Mouse (Mus musculus): ENCODE measurements around the gene B4galnt2. TPM values are rescaled to one million over a fixed set of nuclear protein-coding genes. Genes with fewer than 3 reads are reported as not detected.

Gene B4galnt2
- polyA plus RNA-seq (2012; rRNA removed): 0.29 and 0.42 TPM in 2 replicates

GRCm38 (mm10) chr11:95914571-95914991, at the start of gene B4galnt2:
TSS of gene B4galnt2 (minus strand) at chr11:95914891.

GRCm38 (mm10) chr11:95842074-95842681, 72.5 kb downstream of the B4galnt2 start, which contains the start of gene Abi3:
TSS of gene Abi3 (minus strand) at chr11:95842476.

GRCm38 (mm10) chr11:95837059-95837458, 77.6 kb downstream of the B4galnt2 start, which contains the start of gene Gngt2:
TSS of gene Gngt2 (plus strand) at chr11:95837216.

GRCm38 (mm10) chr11:95824071-95824876, 90.4 kb downstream of the B4galnt2 start, which contains the start of gene Phospho1:
TSS of gene Phospho1 (plus strand) at chr11:95824499.

Other genes starting within 250 kb of the B4galnt2 start
- 94.8 and 153 TPM in 2 replicates for gene Phb, start 247.9 kb downstream of the B4galnt2 start, polyA plus RNA-seq (2012; rRNA removed)
- 22.4 and 35.5 TPM in 2 replicates for gene Zfp652, start 202.2 kb downstream of the B4galnt2 start, polyA plus RNA-seq (2012; rRNA removed)
- gene B130006D01Rik, start 191.3 kb downstream of the B4galnt2 start, polyA plus RNA-seq (2012; rRNA removed): not detected in 2 replicates
- 26.5 and 29.5 TPM in 2 replicates for gene Phospho1, start 90.4 kb downstream of the B4galnt2 start, polyA plus RNA-seq (2012; rRNA removed)
- gene Gngt2, start 77.7 kb downstream of the B4galnt2 start, polyA plus RNA-seq (2012; rRNA removed): 2.4 and 3.6 TPM in 2 replicates
- 33.4 and 37.7 TPM in 2 replicates for gene Abi3, start 72.4 kb downstream of the B4galnt2 start, polyA plus RNA-seq (2012; rRNA removed)
- 0.13 and 0.19 TPM in 2 replicates for gene Igf2bp1, start 91.0 kb upstream of the B4galnt2 start, polyA plus RNA-seq (2012; rRNA removed)
- not detected in 2 replicates for gene Gip, start 109.7 kb upstream of the B4galnt2 start, polyA plus RNA-seq (2012; rRNA removed)
- 20.0 and 22.1 TPM in 2 replicates for gene Snf8, start 120.0 kb upstream of the B4galnt2 start, polyA plus RNA-seq (2012; rRNA removed)
- gene Ube2z, start 150.5 kb upstream of the B4galnt2 start, polyA plus RNA-seq (2012; rRNA removed): 38.8 and 39.7 TPM in 2 replicates
- gene Atp5g1, start 160.8 kb upstream of the B4galnt2 start, polyA plus RNA-seq (2012; rRNA removed): 450 and 554 TPM in 2 replicates
- 0.13 TPM in 1 of 2 replicates, not detected in the other for gene Calcoco2, start 197.1 kb upstream of the B4galnt2 start, polyA plus RNA-seq (2012; rRNA removed)
- gene Ttll6, start 218.9 kb upstream of the B4galnt2 start, polyA plus RNA-seq (2012; rRNA removed): 1.2 and 1.7 TPM in 2 replicates